In the genomic region with DNA sequence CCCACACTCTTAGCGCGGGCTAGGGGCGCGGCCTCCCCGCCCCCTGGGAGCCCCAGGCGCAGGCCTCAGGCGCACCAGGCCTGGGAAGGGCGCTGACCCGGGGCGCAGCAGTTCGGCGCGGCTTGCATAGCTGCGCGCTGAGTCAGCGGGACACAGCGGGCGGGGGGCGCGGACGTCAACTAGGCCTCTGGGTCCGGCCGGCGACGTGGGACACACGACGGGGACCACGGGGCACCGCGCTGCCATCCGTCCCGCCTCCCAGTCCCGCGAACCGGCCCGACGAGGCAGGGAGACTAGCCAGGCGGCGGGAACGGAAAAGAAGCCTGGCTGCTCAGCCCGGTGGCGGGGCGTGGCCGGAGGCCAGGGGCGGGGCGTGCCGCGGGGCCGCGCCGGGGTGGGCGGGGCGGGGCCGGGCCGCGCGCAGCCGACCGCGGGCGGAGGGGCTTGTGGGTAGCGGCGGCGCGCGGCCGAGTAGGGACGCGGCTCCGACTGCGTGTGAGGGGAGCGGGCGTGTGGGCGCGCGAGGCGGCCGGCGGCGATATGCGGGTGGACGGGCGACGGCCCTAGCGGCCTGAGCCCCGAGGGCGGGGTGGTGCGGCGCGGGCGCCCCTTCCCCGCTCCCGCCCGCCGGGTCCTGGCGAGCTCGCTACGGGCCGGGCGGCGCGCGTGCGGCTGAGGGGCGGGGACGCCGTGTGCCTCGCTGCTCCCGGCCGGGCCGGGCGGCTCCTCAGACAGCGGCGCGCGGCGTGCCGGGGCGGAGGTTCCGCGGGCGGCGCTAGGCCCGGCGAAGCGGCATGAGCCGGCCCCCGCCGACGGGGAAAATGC, we compare ENCODE assay signal across 8 mouse cellular contexts. TPM values are rescaled to one million over a fixed set of nuclear protein-coding genes. Genes with fewer than 3 reads are reported as not detected.
DNase-seq lines count a peak whose midpoint lies in the region; ATAC-seq and TF ChIP-seq lines count a peak whose summit lies in the region.

A gene (plus strand): TSS at position 500 of the 825 bp plus-strand sequence.

- ATAC-seq in hindbrain, embryonic 15.5 days (ENCODE audit: low FRiP score, low read depth), result peak; percentile 95

- TF ChIP-seq CTCF in left cerebral cortex, adult 2 months (IDR thresholded peaks at IDR 0.05), result no peak

- peak within 1 kb of the TSS; percentile 93 for H3K27ac ChIP-seq in hindbrain, embryonic 15.5 days (replicated peaks)
- H3K27ac ChIP-seq in left cerebral cortex, adult 2 months, result peak within 1 kb of the TSS; percentile 98
- H3K27ac ChIP-seq in macrophage, result peak within 1 kb of the TSS; percentile 93

- peak within 1 kb of the TSS; percentile 72 for H3K4me3 ChIP-seq in hindbrain, embryonic 15.5 days
- H3K4me3 ChIP-seq in left cerebral cortex, adult 2 months, result peak within 1 kb of the TSS; percentile 72
- peak within 1 kb of the TSS; percentile 78 for H3K4me3 ChIP-seq in macrophage (ENCODE audit: inconsistent target)

- H3K27me3 ChIP-seq in hindbrain, embryonic 15.5 days, result no peaks in the 10 kb centered on the region

- peak within 1 kb of the TSS; percentile 89 for H3K4me2 ChIP-seq in hindbrain, embryonic 15.5 days

- under 1% methylated on average over 78 of the region's 130 CpGs for WGBS in hindbrain, embryonic 15.5 days
- WGBS in macrophage (ENCODE audit: missing documents), result under 1% methylated on average over 46 of the region's 130 CpGs

- H3K9me3 ChIP-seq in hindbrain, embryonic 15.5 days, result no peaks in the 10 kb centered on the region

- intact Hi-C loops in left cerebral cortex, adult 2 months (cut with DNase I), result loop anchor here (2.0 kb wide), 1 partner anchor 44 kb away; no protein-coding TSS in a partner anchor

- peak within 1 kb of the TSS; percentile 95 for H3K9ac ChIP-seq in hindbrain, embryonic 15.5 days

- peaks cover 35% of the 10 kb centered on the region for H3K4me1 ChIP-seq in hindbrain, embryonic 15.5 days (replicated peaks)

- no peaks in the 10 kb centered on the region for H3K36me3 ChIP-seq in hindbrain, embryonic 15.5 days
- H3K36me3 ChIP-seq in macrophage (ENCODE audit: inconsistent target), result no peaks in the 10 kb centered on the region

- H3K79me2 ChIP-seq in macrophage (ENCODE audit: inconsistent target), result peaks cover 45% of the 10 kb centered on the region

- peak; percentile 97 for DNase-seq in ZHBTc4 (ENCODE audit: low read depth, low spot score)
- peak; percentile 61 to 86 for DNase-seq in cerebellum, postnatal 4 days (ENCODE audit: low spot score in 2 of 2)
- DNase-seq in gastrocnemius, adult 18-20 months (ENCODE audit: low spot score), result peak; percentile 85
- peak; percentile 86 for DNase-seq in left cerebral cortex, adult 2 months (ENCODE audit: extremely low spot score in 1 of 2, low spot score in 2 of 2)
- DNase-seq in retina, postnatal 1 day, result peak; percentile 93
- peak; percentile 94 for DNase-seq in thymus, postnatal 4 days

RNA-seq across cellular contexts. Expression of the gene that starts here (rescaled TPM):
- 10 to 100 TPM; 71.6 to 89.3 TPM for total RNA-seq in gastrocnemius, adult 18-20 months (2021)
- 13.7 and 15.1 TPM in 2 replicates for polyA plus RNA-seq in hindbrain, embryonic 15.5 days (2015; fragmentation: Nextera tagmentation; extraction: Ambion mirVana)
- total RNA-seq in left cerebral cortex, adult 2 months (2021), result 100 to 1,000 TPM; 154 to 161 TPM
- 100 to 1,000 TPM in 25 of 26 experiments, 10 to 100 TPM in 1; 92.8 to 352 (median 152) TPM for total RNA-seq in macrophage (2018; cell fraction: chromatin; rRNA removed)
- 10 to 100 TPM; 16.5 to 38.9 (median 24.8) TPM for total RNA-seq in macrophage (2018; cell fraction: cytosol; rRNA removed)
- total RNA-seq in macrophage (2018; cell fraction: nucleus; rRNA removed), result 100 to 1,000 TPM in 10 of 26 experiments, 10 to 100 TPM in 16; 38.9 to 182 (median 91.6) TPM
- 17.7 to 23.8 TPM (median 18.8 TPM) in 3 replicates for polyA plus RNA-seq in macrophage (2018)

Comparison
In these comparisons a context has a peak if more than half of its experiments do, and no peak if none do; other contexts are left out.
1. Peak in every context shown above with its lines: DNase-seq, ATAC-seq, H3K4me3 ChIP-seq and H3K27ac ChIP-seq.